Mouse (Mus musculus) spleen, adult 12 weeks (tissue): ENCODE measurements around the gene Kcnk7.
A peak's percentile ranks its signal among the peaks of the same experiment; 100 is the strongest.

Source experiments
- DNase-seq: peaks from one replicate; pipeline ENCODE4 v3.0.0; 2022; ENCODE audit warnings: low spot score

Kcnk7 gene

GRCm38 (mm10) chr19:5690343-5690735, 13.8 kb upstream of the Kcnk7 start:
- no peak for DNase-seq

DNA sequence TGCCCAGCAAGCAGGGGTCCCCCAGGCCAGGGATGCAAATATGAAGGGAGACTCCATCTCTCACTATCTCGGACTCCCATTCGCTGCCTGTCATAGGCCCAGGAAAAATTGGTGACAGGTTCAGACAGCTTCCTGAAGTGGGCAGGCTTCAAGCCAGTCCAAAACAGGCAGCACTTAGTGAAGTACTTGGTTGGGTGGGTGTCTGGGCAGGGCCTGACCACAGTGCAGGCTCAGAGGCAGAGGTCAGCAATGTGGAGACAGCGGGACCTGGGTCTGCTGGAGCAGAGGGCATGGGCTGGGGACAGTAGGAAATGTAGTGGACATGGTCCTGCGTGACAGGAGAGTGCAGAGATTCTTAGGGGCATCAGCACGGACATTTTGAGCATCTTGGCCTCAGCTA, 12.6 kb upstream of the Kcnk7 start:
- no peak for DNase-seq

- no peak for DNase-seq
Observed at GRCm38 (mm10) chr19:5692086-5692912, 11.9 kb upstream of the Kcnk7 start.

DNA sequence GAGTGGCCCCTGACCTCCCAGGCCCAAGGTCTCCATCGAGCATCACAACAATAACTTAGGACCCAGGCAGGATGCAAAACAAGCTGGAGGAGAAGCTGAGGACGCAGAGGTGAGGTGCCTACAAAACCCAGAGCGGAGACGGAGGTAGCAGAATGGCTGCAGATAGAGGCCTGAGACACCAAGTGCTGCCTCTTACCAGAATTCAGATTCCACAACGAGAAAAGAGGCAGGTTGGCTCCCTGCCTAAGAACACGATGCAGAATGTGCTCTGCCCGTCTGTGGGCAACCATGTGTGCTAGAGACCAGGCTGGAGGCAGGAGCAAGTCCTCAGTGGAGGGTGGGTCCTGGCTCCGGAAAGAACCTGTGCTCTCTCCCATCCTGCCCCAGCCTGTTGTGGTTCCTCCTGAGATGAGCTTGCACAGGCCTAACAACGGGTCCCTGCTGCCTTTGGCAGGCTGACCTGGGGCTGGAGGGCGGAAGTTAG, 11.2 kb upstream of the Kcnk7 start:
- DNase-seq, result no peak

GRCm38 (mm10) chr19:5693801-5694200, 10.4 kb upstream of the Kcnk7 start:
- DNase-seq, result no peak

GRCm38 (mm10) chr19:5695849-5696462, 8.2 kb upstream of the Kcnk7 start:
- no peak for DNase-seq

DNA sequence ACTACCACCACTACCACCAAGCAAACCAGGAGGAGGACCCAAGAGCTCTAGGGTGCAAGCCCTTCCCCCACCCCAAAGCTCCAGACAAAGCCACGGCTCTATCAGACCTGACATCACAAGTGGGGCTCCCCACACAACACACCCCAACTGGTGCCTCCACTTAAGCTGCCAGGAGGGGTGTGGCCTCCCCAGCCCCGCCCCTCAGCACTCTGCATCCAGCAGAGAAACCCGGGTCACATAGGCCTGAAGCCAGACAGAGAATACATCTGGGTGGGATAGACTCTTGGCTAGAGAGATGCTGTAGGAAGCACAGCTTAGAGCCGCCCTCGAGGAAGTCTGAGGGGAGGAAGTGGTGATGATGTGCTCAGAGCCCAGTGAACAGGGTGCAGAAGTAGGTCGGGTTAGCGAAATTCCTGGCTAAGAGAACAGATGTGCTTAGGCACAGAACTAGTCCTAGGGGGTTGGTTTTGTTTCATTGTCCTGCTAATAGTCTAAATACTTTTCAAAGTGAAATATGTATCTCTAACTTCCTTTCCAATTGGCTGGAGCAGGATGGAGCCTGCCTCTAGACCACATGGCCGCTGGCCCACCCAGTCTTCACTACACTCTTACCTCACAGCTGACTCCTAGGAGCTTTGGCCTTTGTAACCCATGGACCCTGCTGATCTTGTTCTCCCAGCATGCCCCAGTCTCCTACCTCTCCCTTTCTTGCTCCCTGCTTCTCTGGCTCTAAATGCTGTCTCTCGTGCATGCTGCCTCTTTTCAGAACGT, 819 bp downstream of the Kcnk7 start:
- peak; percentile 62 for DNase-seq

DNA sequence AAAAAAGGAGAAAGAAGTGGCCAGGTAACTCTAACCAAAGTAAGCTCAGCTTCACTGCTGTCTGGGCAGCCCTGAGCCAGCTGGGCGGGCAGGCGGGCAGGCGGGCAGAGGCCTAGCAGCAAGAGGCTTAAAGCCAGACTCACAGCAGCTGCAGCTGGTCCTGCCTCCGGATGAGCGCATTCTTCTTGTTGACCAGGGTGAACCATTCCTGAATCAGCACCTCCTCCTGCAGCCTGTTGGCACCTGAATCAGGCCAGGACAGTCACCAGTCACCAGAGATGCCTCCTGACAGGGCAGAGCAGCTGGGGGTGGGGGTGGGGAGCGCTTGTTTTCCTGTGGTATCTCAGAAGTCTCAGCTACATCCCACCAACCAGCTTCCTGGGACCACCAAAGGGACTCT, 5.9 kb downstream of the Kcnk7 start:
- DNase-seq, result no peak

GRCm38 (mm10) chr19:5710581-5710980, 6.4 kb downstream of the Kcnk7 start:
- no peak for DNase-seq

DNA sequence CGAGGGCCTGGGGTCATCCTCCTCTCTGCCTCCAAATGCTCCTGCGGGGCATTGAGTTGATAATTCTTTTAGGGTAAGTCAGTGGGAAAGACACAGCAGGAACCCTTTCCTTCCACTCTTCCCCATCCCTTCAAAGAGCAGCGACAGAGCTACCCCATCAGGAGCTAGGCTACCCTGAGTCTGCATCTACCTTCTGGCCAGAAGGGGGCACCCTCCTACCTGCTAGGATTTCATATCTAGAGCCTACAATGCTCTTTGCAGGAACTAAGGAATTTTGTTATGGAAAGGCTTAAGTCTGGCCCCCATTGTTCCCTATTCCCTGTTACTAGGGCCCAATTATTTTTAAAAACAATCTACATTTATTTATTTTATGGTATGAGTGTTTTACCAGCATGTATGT, 7.1 kb downstream of the Kcnk7 start:
- DNase-seq, result peak; percentile 18

DNA sequence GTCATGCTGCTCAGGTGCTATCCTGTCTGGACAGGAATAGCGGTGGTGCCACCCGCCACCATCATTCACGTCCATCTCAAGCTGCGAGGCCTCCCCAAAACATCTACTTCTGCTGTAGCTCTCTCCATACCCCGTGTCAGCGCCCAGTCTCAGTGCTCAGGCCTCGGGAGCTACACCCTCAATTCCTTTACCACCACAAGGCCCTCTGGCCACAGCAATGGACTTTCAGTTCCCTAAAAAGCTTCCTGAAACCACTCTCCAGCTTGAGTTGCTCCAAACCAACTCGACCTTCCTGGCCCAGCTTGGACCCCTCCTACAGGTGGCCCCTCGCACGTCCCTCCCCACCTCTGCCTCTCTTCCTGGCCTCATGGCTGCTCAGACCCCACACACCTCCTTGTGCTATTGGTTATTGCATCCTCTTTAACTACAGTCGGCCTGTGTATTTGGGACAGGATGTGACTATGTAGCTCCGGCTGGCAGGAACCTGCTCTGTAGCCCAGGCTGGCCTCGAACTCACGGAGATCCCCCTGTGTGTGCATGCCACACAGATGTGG, 7.8 kb downstream of the Kcnk7 start:
- no peak for DNase-seq

DNA sequence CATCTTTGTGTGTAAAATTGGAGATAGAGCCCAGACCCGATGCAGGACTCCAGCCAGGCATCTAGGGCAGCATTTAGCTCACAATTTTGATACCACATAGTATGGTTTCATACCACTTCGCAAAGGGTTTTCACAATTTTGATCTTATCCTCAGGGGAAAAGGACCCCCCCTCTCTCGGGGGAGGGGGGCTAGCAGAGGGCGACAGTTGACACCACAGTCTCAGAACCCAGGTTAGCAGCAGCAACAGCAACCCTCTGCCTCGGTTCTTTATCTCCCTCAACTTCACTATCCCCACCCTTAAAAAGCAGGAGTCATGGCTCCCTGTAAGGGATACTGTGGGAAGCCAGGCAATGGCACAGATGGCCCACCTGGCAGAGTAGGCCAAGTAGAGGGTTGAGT, 9.1 kb downstream of the Kcnk7 start:
- DNase-seq, result no peak

DNA sequence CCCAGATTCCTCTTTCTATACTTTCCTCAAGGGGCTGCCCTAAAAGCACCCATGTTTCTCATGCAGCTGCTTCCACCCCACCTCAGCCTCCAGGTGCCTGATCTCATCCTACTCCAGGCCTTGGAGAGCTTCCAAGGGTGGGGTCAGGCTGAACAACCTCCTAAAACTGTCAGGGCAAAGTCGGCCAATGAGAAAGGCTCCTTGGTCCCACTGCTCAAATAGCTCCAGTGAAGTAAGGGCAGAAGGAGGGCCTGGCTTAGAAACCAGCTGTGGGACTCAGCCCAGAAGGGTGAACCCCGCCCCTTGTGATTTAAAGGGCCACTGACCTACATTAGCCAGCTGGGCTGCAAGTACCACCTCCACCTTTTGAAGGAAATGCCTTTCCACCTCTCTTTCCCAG, 9.6 kb downstream of the Kcnk7 start:
- DNase-seq, result no peak

GRCm38 (mm10) chr19:5715793-5716688, 11.9 kb downstream of the Kcnk7 start:
- peak; percentile 73 for DNase-seq

GRCm38 (mm10) chr19:5716955-5717354, 12.8 kb downstream of the Kcnk7 start:
- DNase-seq, result no peak

GRCm38 (mm10) chr19:5721233-5721632, 17.1 kb downstream of the Kcnk7 start:
- DNase-seq, result no peak

- peak; percentile 53 for DNase-seq
Observed at GRCm38 (mm10) chr19:5722848-5723425, 18.8 kb downstream of the Kcnk7 start.

DNA sequence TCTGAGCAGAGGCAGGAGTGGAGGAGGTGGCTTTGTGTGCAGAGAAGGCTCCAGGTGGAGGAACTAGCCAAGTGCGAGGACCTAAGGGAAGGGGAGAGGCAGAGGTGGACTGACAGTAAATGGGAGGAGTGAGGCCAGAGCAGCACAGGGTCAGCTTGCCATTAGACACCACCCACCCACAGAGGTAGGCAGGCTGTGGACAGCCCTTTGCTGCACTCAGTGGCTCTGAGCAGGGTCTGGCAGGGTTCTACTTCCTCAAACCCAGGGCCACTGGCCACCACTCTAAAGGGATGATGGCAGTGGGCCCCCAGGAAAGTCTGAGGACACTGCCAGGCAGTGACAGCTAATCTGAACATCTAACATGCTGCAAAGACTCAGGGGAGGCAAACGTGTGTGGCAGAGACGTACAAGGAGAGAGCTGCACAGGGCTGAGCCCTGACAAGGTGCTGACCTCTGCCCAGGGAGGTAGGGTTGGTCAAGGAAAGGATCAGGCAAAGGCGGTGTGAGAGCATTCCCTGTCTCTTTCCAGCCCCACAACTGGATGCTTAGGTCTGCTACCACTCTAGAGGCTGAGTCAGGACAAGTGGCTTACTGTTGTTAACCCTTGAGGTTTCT, 19.9 kb downstream of the Kcnk7 start:
- DNase-seq, result no peak

DNA sequence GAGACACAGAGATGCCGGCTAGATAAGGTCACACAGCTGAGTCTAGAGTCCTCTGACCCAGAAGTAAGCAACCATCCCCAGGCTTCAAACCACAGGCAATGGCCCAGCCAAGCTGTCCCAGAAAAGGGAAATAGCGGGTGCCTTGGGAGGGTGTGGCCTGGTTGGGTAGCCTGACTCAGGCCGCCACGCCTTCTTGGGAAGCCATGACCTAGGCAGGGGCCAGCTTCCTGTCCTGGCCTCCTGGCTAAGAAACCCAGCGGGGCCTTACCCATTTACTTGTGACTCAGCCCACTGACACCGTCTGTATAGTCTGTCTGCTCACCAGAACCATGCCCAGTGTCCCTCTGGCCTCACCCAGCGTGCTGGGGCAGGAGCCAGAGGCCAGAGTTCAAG, 20.4 kb downstream of the Kcnk7 start:
- peak; percentile 75 for DNase-seq

DNA sequence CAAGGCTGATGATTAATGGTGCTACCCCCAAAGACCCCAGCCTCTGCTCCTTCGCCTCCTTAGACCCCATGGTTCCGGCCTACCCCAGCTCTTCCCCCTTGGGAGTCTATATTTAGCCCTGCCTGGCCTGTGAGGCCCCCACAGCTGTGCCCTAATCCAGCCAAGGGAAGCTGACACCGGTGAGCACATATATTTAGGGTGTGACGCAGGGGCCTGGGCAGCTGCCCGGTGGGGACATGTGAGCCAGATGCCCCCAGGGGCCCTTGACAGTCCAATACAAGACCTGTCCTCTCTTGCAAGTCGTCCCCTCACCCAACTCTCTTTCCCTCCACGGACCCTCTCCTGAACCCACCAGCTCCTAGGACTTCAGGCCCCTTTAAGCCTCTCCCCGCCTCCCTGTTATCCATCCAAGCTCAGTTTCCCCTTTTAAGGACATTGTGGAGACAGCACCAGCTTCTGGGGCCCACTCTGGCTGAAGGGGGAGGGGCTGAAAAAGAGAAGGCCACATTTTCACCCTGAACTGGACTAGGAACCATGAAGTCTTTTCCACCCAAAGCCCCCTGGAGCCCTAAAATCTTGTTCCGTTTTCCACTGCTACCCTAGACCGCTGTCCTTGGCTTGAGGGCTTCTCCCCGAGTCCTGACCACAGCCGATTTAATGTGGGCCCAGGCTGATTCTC, 21.0 kb downstream of the Kcnk7 start:
- DNase-seq, result peak; percentile 50
